Mouse (Mus musculus): ENCODE data around the gene AU022751. TPM values are rescaled to one million over a fixed set of nuclear protein-coding genes. Genes with fewer than 3 reads are reported as not detected.

AU022751 gene
- polyA plus RNA-seq, 1 experiment from 2014 or later: not detected

Small RNAs within 50 kb of the gene (microRNA-seq; reads per million reads assigned to microRNA genes)
- gene Gm27360: not detected

Other genes with a start within 250 kb of the AU022751 start
- gene Nudt11, start 36.0 kb downstream of the AU022751 start, polyA plus RNA-seq (2015; fragmentation: Nextera tagmentation; extraction: Ambion mirVana): 3.7 and 4.3 TPM in 2 replicates
- gene Nudt10, start 89.6 kb upstream of the AU022751 start, polyA plus RNA-seq (2015; fragmentation: Nextera tagmentation; extraction: Ambion mirVana): 7.6 and 8.5 TPM in 2 replicates
- 0.15 and 0.24 TPM in 2 replicates for gene Bmp15, start 237.3 kb upstream of the AU022751 start, polyA plus RNA-seq (2015; fragmentation: Nextera tagmentation; extraction: Ambion mirVana)

Measured in kidney, postnatal 0 days (tissue).